Mouse (Mus musculus) neural tube, embryonic 14.5 days (tissue): ENCODE measurements around the gene Tssk6. TPM values are rescaled to one million over a fixed set of nuclear protein-coding genes. Genes with fewer than 3 reads are reported as not detected.
A peak's percentile ranks its signal among the peaks of the same experiment; 100 is the strongest.

Experiments used
- ATAC-seq: fragments of 200-750 bp; cut with Nextera tagmentation; 2 replicates; pipeline ENCODE4 v1.8.0; 2017; ENCODE audit warnings: low read depth, mild to moderate bottlenecking, moderate TSS enrichment, moderate library complexity
- H3K27ac ChIP-seq: fragments of 300-500 bp; sonication (generic); 2 replicates; pipeline ENCODE4 v1.5.1; 2014; ENCODE audit warnings: low read depth, mild to moderate bottlenecking, control low read depth, low read length, moderate library complexity, mixed read lengths
- H3K27me3 ChIP-seq: fragments of 300-500 bp; sonication (generic); 2 replicates; pipeline ENCODE4 v1.6.1; 2014; ENCODE audit warnings: low read length; ENCODE audit not compliant: control insufficient read depth, insufficient read depth
- H3K36me3 ChIP-seq: fragments of 300-500 bp; sonication (generic); 2 replicates; pipeline ENCODE4 v1.6.1; 2014; ENCODE audit warnings: low read length, mixed read lengths; ENCODE audit not compliant: control insufficient read depth, insufficient read depth
- H3K4me1 ChIP-seq: fragments of 300-500 bp; sonication (generic); 2 replicates; pipeline ENCODE4 v1.6.1; 2014; ENCODE audit warnings: low read length; ENCODE audit not compliant: control insufficient read depth, insufficient read depth
- H3K4me2 ChIP-seq: fragments of 300-500 bp; sonication (generic); 2 replicates; pipeline ENCODE4 v1.6.1; 2014; ENCODE audit warnings: mild to moderate bottlenecking, low read depth, low read length, control low read depth
- H3K4me3 ChIP-seq: fragments of 300-500 bp; sonication (generic); 2 replicates; pipeline ENCODE4 v1.5.1; 2014; ENCODE audit warnings: low read depth, low read length, control low read depth, mixed read lengths
- H3K9ac ChIP-seq: fragments of 300-500 bp; sonication (generic); replicated peaks from 2 replicates; pipeline ENCODE4 v1.6.1; 2014; ENCODE audit warnings: low read depth, mild to moderate bottlenecking, control low read depth, low read length, mixed read lengths
- H3K9me3 ChIP-seq: fragments of 300-500 bp; sonication (generic); 2 replicates; pipeline ENCODE4 v1.6.1; 2016; ENCODE audit warnings: low read length; ENCODE audit not compliant: control insufficient read depth
- WGBS: fragments of 180-500 bp; shearing (Covaris S2); extraction: QIAGEN DNeasy Blood & Tissue Kit; methylation state at CpG from one replicate; pipeline ENCODE4 v1.1.7; 2014; 5-methylcytosine and 5-hydroxymethylcytosine counted together
- polyA plus RNA-seq: library from polyadenylated mRNA; unstranded; fragments of >200 nt; fragmentation: Nextera tagmentation; extraction: Ambion mirVana; gene quantifications from 2 replicates; pipeline ENCODE4 v1.2.1, GENCODE M21; 2014

Tssk6 gene
- polyA plus RNA-seq, 1 experiment from 2014 or later = 4.3 TPM

DNA sequence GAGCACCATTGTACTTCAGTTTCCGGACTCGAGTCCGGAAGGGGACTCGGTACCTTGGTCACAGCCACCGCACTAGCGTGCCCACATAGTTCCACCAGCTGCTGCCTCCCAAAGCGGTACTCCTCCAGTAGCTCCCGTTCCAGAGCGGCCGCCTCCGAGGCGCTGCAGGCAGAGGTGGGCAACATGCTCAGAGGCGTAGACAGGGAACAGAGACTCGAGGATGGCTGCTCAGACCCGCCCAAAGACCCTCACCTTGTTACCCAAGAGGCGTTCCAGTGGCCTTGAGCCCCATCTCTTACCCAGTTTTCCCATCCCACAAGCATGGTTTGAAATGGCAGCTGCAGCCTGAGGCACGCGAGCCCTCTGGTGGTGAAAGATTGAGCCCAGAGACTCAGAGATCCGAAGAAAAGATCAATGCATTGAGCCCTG lies 11.2 kb upstream of the Tssk6 start:
- Histone ChIP-seq H3K4me2 (no peak overlapping the region; the same call in 1 of the 2 replicates), H3K36me3 (0 out of 2 replicates have a peak, but pooled peaks cover 4% of the 10 kb centered on the region), H3K27ac (no peak overlapping the region), H3K9me3 (no peaks in the 10 kb centered on the region), H3K9ac (no peak overlapping the region; the same call in 1 of the 2 replicates), H3K4me1 (peaks cover 15% of the 10 kb centered on the region), H3K27me3 (peaks cover 34% of the 10 kb centered on the region), H3K4me3 (no peak overlapping the region)
- WGBS = 36% methylated on average over 19 of the region's 19 CpGs
- ATAC-seq = no peak

DNA sequence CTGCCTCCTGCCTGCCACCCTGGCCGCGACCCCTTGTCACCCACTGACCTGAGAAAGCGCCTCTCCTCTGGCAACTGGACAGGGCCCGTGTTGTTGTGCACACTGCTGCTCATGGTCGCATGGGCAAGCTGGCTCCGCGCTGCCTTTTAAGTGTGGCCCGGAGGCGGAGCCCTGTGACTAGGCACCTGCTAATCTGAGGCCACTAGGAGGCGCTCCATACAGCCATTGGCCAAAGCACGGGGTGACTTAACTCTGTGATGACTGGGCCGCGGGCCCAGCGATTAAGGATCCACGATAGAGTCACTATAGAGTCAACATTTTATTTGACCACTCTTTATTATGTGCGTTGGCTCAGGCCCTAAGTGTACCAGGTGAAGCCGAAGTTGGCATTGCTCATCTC lies 8.1 kb upstream of the Tssk6 start:
- H3K27me3 ChIP-seq = peaks cover 9% of the 10 kb centered on the region
- no peak overlapping the region for H3K4me2 ChIP-seq
- H3K36me3 ChIP-seq = 0 out of 2 replicates have a peak, but pooled peaks cover 4% of the 10 kb centered on the region
- no peak overlapping the region for H3K4me3 ChIP-seq
- 38% methylated on average over 17 of the region's 17 CpGs for WGBS
- no peak for ATAC-seq
- no peaks in the 10 kb centered on the region for H3K9me3 ChIP-seq
- no peak overlapping the region for H3K27ac ChIP-seq
- peaks cover 6% of the 10 kb centered on the region; the same call in 1 of the 2 replicates for H3K4me1 ChIP-seq
- H3K9ac ChIP-seq = no peak overlapping the region

DNA sequence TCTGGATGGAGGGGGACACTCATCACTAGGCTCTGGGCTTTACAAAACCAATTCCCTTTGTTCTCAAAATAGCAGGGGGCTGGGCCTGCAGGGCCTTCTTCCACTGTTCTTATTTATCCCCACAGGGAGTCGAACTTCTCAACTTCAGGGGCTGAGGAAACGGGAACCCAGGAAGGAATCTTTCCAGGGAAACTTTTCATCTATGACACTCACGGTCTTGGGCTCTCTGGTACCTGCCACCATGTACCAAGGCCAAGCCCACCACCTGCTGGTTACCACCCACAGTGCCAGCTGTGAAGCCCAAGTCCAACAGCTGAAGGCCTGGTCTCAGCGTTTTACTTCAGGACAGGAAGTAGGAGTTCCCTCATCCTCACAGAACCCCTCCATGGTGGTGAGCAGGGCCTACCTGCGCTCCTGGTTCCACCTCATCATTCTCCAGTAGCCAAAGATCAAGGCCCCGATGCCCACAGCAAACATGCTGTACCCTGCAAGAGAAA lies 7.1 kb upstream of the Tssk6 start:
- no peak for ATAC-seq
- Histone ChIP-seq H3K4me2 (no peak overlapping the region), H3K27me3 (peaks cover under 1% of the 10 kb centered on the region; the same call in 1 of the 2 replicates), H3K36me3 (0 out of 2 replicates have a peak, but pooled peaks cover 4% of the 10 kb centered on the region), H3K4me1 (peaks cover 6% of the 10 kb centered on the region; the same call in 1 of the 2 replicates), H3K4me3 (no peak overlapping the region), H3K9ac (no peak overlapping the region), H3K27ac (no peak overlapping the region), H3K9me3 (no peaks in the 10 kb centered on the region)
- WGBS = 53% methylated on average over 6 of the region's 6 CpGs

DNA sequence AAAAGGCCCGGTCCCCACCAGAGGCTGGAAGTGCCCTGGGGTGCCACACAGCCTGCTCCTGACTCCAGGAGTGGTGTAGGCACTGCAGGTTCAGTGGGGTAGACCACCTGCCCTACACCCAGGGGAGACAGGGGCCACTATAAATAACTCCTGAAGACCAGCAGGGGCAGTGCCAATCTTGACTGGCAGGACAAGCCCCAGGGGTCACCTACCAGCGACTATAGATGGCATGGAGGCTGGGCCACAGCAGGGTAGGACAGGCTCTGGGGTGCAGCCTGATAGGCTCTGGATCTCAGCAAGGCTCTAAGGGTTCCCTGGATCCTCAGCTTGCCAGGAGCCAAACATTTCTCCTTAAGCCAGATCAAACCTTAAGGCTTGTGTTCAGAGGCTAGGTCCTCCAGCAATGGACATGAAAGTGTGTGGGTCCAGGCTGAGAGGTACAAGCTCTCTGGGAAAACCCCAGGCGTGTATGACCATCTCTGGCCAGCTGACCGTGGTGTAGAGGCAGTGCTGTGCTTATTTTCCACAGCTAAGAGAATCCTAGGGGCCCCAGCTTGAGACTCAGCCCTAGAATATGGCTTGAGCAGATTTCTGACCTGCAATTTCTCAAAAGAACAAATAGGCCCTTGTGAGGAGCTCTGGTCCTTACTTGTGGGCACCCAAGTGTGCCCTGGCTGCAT lies 6.1 kb upstream of the Tssk6 start:
- WGBS = 78% methylated on average over 4 of the region's 4 CpGs
- H3K36me3 ChIP-seq = 0 out of 2 replicates have a peak, but pooled peaks cover 4% of the 10 kb centered on the region
- H3K4me3 ChIP-seq = no peak overlapping the region
- no peaks in the 10 kb centered on the region for H3K9me3 ChIP-seq
- H3K4me1 ChIP-seq = peaks cover 12% of the 10 kb centered on the region
- no peak overlapping the region for H3K27ac ChIP-seq
- no peak overlapping the region for H3K4me2 ChIP-seq
- no peaks in the 10 kb centered on the region for H3K27me3 ChIP-seq
- H3K9ac ChIP-seq = no peak overlapping the region
- ATAC-seq = no peak

DNA sequence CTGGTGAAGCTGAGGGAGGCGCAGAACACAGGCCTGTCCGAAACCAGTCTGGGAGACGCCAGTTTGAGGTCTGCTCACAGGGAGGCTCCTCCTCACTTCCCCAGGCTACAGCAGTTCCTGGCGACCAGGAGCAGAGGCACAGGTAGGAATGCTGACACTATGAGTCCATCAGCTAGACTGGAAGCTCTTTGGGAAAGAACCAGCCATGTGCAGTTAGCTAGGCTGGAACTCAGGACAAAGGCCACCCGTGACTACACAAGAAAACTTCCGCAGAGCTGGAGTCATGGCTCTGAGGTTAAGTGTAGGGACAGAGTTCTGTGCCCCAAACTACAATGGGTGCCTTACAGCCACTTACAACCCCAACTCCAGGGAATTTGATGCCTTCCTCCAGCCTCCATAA lies 4.1 kb upstream of the Tssk6 start:
- 87% methylated on average over 6 of the region's 6 CpGs for WGBS
- Histone ChIP-seq H3K9ac (no peak overlapping the region), H3K4me3 (no peak overlapping the region), H3K36me3 (0 out of 2 replicates have a peak, but pooled peaks cover 4% of the 10 kb centered on the region), H3K27ac (no peak overlapping the region), H3K27me3 (no peaks in the 10 kb centered on the region), H3K4me2 (no peak overlapping the region), H3K4me1 (peaks cover 19% of the 10 kb centered on the region), H3K9me3 (no peaks in the 10 kb centered on the region)
- no peak for ATAC-seq

GRCm38 (mm10) chr8:69899876-69900275 lies 2.1 kb upstream of the Tssk6 start:
- H3K4me1 ChIP-seq = peaks cover 23% of the 10 kb centered on the region
- no peaks in the 10 kb centered on the region for H3K9me3 ChIP-seq
- no peak for ATAC-seq
- H3K4me2 ChIP-seq = no peak overlapping the region
- 95% methylated on average over 2 of the region's 2 CpGs for WGBS
- H3K27ac ChIP-seq = no peak overlapping the region
- no peak overlapping the region for H3K9ac ChIP-seq
- H3K27me3 ChIP-seq = no peaks in the 10 kb centered on the region
- no peaks in the 10 kb centered on the region for H3K36me3 ChIP-seq
- H3K4me3 ChIP-seq = no peak overlapping the region

DNA sequence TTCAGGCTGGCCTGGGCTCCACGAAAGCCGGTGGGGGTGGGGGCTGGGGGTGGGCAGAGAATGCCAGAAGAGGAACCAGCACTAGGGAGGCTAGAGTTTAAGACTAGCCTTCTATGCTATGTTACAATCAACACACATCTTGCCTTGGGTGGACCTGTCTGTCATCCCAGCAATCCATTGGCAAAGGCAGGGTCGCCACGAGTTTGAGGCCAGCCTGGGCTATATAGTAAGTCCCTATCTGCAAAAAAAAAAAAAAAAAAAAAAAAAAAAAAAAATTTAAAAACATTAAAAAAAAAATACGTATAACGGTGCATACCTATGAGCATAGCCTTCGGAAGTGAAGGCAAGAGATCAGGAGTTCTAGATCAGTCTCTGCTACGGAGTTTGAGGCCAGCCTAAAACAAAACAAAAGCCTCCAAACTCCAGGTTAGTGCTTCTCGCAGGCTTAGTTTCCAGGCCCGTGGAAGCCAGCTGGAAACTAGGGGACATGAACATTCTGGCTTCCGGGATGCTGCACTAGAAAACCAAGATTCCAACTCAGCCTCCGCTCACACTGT lies 1.0 kb upstream of the Tssk6 start:
- 20% methylated on average over 12 of the region's 12 CpGs for WGBS
- H3K27me3 ChIP-seq = no peaks in the 10 kb centered on the region
- H3K9ac ChIP-seq = peak overlapping the region; percentile 79
- H3K4me3 ChIP-seq = peak overlapping the region; percentile 77
- H3K4me1 ChIP-seq = peaks cover 20% of the 10 kb centered on the region
- H3K4me2 ChIP-seq = peak overlapping the region; percentile 99
- no peaks in the 10 kb centered on the region for H3K9me3 ChIP-seq
- peak overlapping the region; percentile 88 for H3K27ac ChIP-seq
- ATAC-seq = peak; percentile 2; the same call in 1 of the 2 replicates
- H3K36me3 ChIP-seq = no peaks in the 10 kb centered on the region

GRCm38 (mm10) chr8:69901484-69902162 lies 361 bp upstream of the Tssk6 start:
- Histone ChIP-seq H3K36me3 (no peaks in the 10 kb centered on the region), H3K4me3 (peak overlapping the region; percentile 77), H3K4me2 (peak overlapping the region; percentile 99), H3K27ac (peak overlapping the region; percentile 88), H3K9me3 (no peaks in the 10 kb centered on the region), H3K9ac (peak overlapping the region; percentile 79), H3K4me1 (peaks cover 20% of the 10 kb centered on the region), H3K27me3 (no peaks in the 10 kb centered on the region)
- under 1% methylated on average over 41 of the region's 41 CpGs for WGBS
- peak; percentile 64 for ATAC-seq
